Comparison of ENCODE assay signal across 8 mouse cellular contexts in genomic region chr2:151970191-151971172, GRCm38 (mm10). TPM values are rescaled to one million over a fixed set of nuclear protein-coding genes. Genes with fewer than 3 reads are reported as not detected.
DNase-seq lines count a peak whose midpoint lies in the region; ATAC-seq and TF ChIP-seq lines count a peak whose summit lies in the region.

No protein-coding gene starts in this region.

- TF ChIP-seq EP300 in stomach, postnatal 0 days (optimal IDR thresholded peaks at IDR 0.05), result no peak

- WGBS in forebrain, embryonic 16.5 days, result 42% methylated on average over 53 of the region's 53 CpGs
- WGBS in liver, embryonic 16.5 days (ENCODE audit: insufficient replicate concordance), result 46% methylated on average over 53 of the region's 53 CpGs
- WGBS in neural tube, embryonic 13.5 days, result 45% methylated on average over 53 of the region's 53 CpGs
- WGBS in stomach, postnatal 0 days, result 45% methylated on average over 53 of the region's 53 CpGs

- peak; percentile 92 for DNase-seq in CD4-positive, CD25-positive, alpha-beta regulatory T cell, adult 2 months (ENCODE audit: low read depth, low spot score)
- peak; percentile 80 to 85 for DNase-seq in heart, postnatal 14 days
- peak; percentile 87 to 90 for DNase-seq in kidney, postnatal 36 days
- peak; percentile 93 for DNase-seq in stomach, postnatal 0 days (ENCODE audit: low spot score)

- H3K36me3 ChIP-seq in forebrain, embryonic 16.5 days (ENCODE audit: control insufficient read depth, insufficient read depth), result no peaks in the 10 kb centered on the region
- no peaks in the 10 kb centered on the region for H3K36me3 ChIP-seq in liver, embryonic 16.5 days (ENCODE audit: control insufficient read depth, insufficient read depth)
- 0 out of 2 replicates have a peak, but pooled peaks cover 11% of the 10 kb centered on the region for H3K36me3 ChIP-seq in neural tube, embryonic 13.5 days
- H3K36me3 ChIP-seq in stomach, postnatal 0 days (ENCODE audit: control insufficient read depth, insufficient read depth, low read length), result peaks cover 8% of the 10 kb centered on the region; the same call in 1 of the 2 replicates

- H3K4me3 ChIP-seq in brown adipose tissue, adult 24 weeks (ENCODE audit: insufficient read depth, low read depth, low read length), result peak overlapping the region; percentile 40
- H3K4me3 ChIP-seq in forebrain, embryonic 16.5 days (replicated peaks; ENCODE audit: low read length), result peak overlapping the region; percentile 54
- H3K4me3 ChIP-seq in liver, embryonic 16.5 days (ENCODE audit: low read depth, low read length), result no peak overlapping the region
- peak overlapping the region; percentile 48 for H3K4me3 ChIP-seq in neural tube, embryonic 13.5 days
- peak overlapping the region; percentile 1 for H3K4me3 ChIP-seq in stomach, postnatal 0 days (ENCODE audit: low read depth, low read length)

- no peaks in the 10 kb centered on the region for H3K27me3 ChIP-seq in forebrain, embryonic 16.5 days (replicated peaks; ENCODE audit: control insufficient read depth, insufficient read depth, low read length)
- peaks cover 18% of the 10 kb centered on the region for H3K27me3 ChIP-seq in liver, embryonic 16.5 days (ENCODE audit: control insufficient read depth, insufficient read depth, low read depth, low read length)
- 0 out of 2 replicates have a peak, but pooled peaks cover 3% of the 10 kb centered on the region for H3K27me3 ChIP-seq in neural tube, embryonic 13.5 days
- no peaks in the 10 kb centered on the region for H3K27me3 ChIP-seq in stomach, postnatal 0 days (ENCODE audit: control insufficient read depth, insufficient read depth, low read length)

- peak overlapping the region; percentile 82 for H3K4me2 ChIP-seq in forebrain, embryonic 16.5 days (ENCODE audit: low read length)
- 0 out of 2 replicates have a peak overlapping the region, but pooled peaks have one; percentile 37 for H3K4me2 ChIP-seq in liver, embryonic 16.5 days (ENCODE audit: low read depth, low read length)
- H3K4me2 ChIP-seq in neural tube, embryonic 13.5 days, result peak overlapping the region; percentile 77
- H3K4me2 ChIP-seq in stomach, postnatal 0 days (replicated peaks; ENCODE audit: low read depth), result peak overlapping the region; percentile 49

- TF ChIP-seq CTCF in stomach, postnatal 0 days (IDR thresholded peaks at IDR 0.05; ENCODE audit: low read depth), result no peak; the same call in 1 of the 2 replicates

- H3K27ac ChIP-seq in brown adipose tissue, adult 24 weeks (replicated peaks; ENCODE audit: low read depth, low read length), result no peak overlapping the region
- peak overlapping the region; percentile 87 for H3K27ac ChIP-seq in forebrain, embryonic 16.5 days (ENCODE audit: low read length)
- H3K27ac ChIP-seq in liver, embryonic 16.5 days (ENCODE audit: low read length), result no peak overlapping the region
- H3K27ac ChIP-seq in neural tube, embryonic 13.5 days (replicated peaks), result peak overlapping the region; percentile 93
- H3K27ac ChIP-seq in stomach, postnatal 0 days (replicated peaks), result peak overlapping the region; percentile 37

- intact Hi-C loops in heart, postnatal 14 days (cut with DNase I), result no loop called here

- peaks cover 14% of the 10 kb centered on the region for H3K4me1 ChIP-seq in brown adipose tissue, adult 24 weeks (ENCODE audit: control insufficient read depth, insufficient read depth, insufficient read length, low read length)
- H3K4me1 ChIP-seq in forebrain, embryonic 16.5 days (replicated peaks; ENCODE audit: control insufficient read depth, insufficient read depth, low read length), result peaks cover 70% of the 10 kb centered on the region
- peaks cover 40% of the 10 kb centered on the region for H3K4me1 ChIP-seq in liver, embryonic 16.5 days (ENCODE audit: control insufficient read depth, low read depth, low read length)
- H3K4me1 ChIP-seq in neural tube, embryonic 13.5 days (replicated peaks), result peaks cover 85% of the 10 kb centered on the region
- H3K4me1 ChIP-seq in stomach, postnatal 0 days (replicated peaks; ENCODE audit: control insufficient read depth, insufficient read depth), result peaks cover 8% of the 10 kb centered on the region

- H3K9ac ChIP-seq in forebrain, embryonic 16.5 days (replicated peaks; ENCODE audit: low read depth, low read length), result peak overlapping the region; percentile 89
- H3K9ac ChIP-seq in liver, embryonic 16.5 days (ENCODE audit: low read depth, low read length), result no peak overlapping the region
- H3K9ac ChIP-seq in neural tube, embryonic 13.5 days, result peak overlapping the region; percentile 86
- H3K9ac ChIP-seq in stomach, postnatal 0 days (ENCODE audit: low read length), result no peak overlapping the region

- ATAC-seq in forebrain, embryonic 16.5 days, result peak; percentile 92
- ATAC-seq in liver, embryonic 16.5 days (ENCODE audit: low read depth), result peak; percentile 76
- ATAC-seq in neural tube, embryonic 13.5 days (ENCODE audit: low read depth), result peak; percentile 85
- ATAC-seq in stomach, postnatal 0 days (ENCODE audit: low FRiP score, low TSS enrichment), result peak; percentile 85

- H3K9me3 ChIP-seq in forebrain, embryonic 16.5 days (ENCODE audit: control insufficient read depth, low read length), result no peaks in the 10 kb centered on the region
- H3K9me3 ChIP-seq in liver, embryonic 16.5 days (replicated peaks; ENCODE audit: control insufficient read depth, low read length), result no peaks in the 10 kb centered on the region
- H3K9me3 ChIP-seq in neural tube, embryonic 13.5 days, result no peaks in the 10 kb centered on the region
- H3K9me3 ChIP-seq in stomach, postnatal 0 days (ENCODE audit: control insufficient read depth, low read length), result no peaks in the 10 kb centered on the region

RNA-seq across cellular contexts. Expression of gene Fam110a, which starts 9.5 kb away (rescaled TPM):
- 1.7 and 2.6 TPM in 2 replicates for polyA plus RNA-seq in brown adipose tissue, adult 24 weeks (2012; ENCODE audit: insufficient read depth, insufficient read length, missing spikeins)
- polyA plus RNA-seq in forebrain, embryonic 16.5 days (2015; fragmentation: Nextera tagmentation; extraction: Ambion mirVana), result 66.5 and 69.2 TPM in 2 replicates
- total RNA-seq in heart, postnatal 14 days (2021), result 1 to 10 TPM; 5.2 to 5.6 TPM
- 9.2 and 9.6 TPM in 2 replicates for polyA plus RNA-seq in liver, embryonic 16.5 days (2015; fragmentation: Nextera tagmentation; extraction: Ambion mirVana)
- 48.1 and 52.1 TPM in 2 replicates for polyA plus RNA-seq in neural tube, embryonic 13.5 days (2015; fragmentation: Nextera tagmentation; extraction: Ambion mirVana)
- polyA plus RNA-seq in stomach, postnatal 0 days (2015; fragmentation: Nextera tagmentation; extraction: Ambion mirVana), result 29.9 and 33.7 TPM in 2 replicates

RNA-seq across cellular contexts. Expression of gene Slc52a3, which starts 25.8 kb away (rescaled TPM):
- polyA plus RNA-seq in brown adipose tissue, adult 24 weeks (2012; ENCODE audit: insufficient read depth, insufficient read length, missing spikeins), result 0.42 TPM in 1 of 2 replicates, not detected in the other
- 1.5 and 1.9 TPM in 2 replicates for polyA plus RNA-seq in forebrain, embryonic 16.5 days (2015; fragmentation: Nextera tagmentation; extraction: Ambion mirVana)
- 1 to 10 TPM; 1.8 to 2.0 TPM for total RNA-seq in heart, postnatal 14 days (2021)
- 1.1 and 1.4 TPM in 2 replicates for polyA plus RNA-seq in liver, embryonic 16.5 days (2015; fragmentation: Nextera tagmentation; extraction: Ambion mirVana)
- polyA plus RNA-seq in neural tube, embryonic 13.5 days (2015; fragmentation: Nextera tagmentation; extraction: Ambion mirVana), result 0.99 and 1.1 TPM in 2 replicates
- polyA plus RNA-seq in stomach, postnatal 0 days (2015; fragmentation: Nextera tagmentation; extraction: Ambion mirVana), result 22.2 and 24.9 TPM in 2 replicates

RNA-seq across cellular contexts. Expression of gene Angpt4, which starts 59.5 kb away (rescaled TPM):
- polyA plus RNA-seq in brown adipose tissue, adult 24 weeks (2012; ENCODE audit: insufficient read depth, insufficient read length, missing spikeins), result 0.96 TPM in 1 of 2 replicates, not detected in the other
- 0.10 and 0.14 TPM in 2 replicates for polyA plus RNA-seq in forebrain, embryonic 16.5 days (2015; fragmentation: Nextera tagmentation; extraction: Ambion mirVana)
- under 1 TPM in 1 of 2 experiments, not detected in 1; 0.10 TPM for total RNA-seq in heart, postnatal 14 days (2021)
- 0.06 and 0.11 TPM in 2 replicates for polyA plus RNA-seq in liver, embryonic 16.5 days (2015; fragmentation: Nextera tagmentation; extraction: Ambion mirVana)
- 0.63 and 0.81 TPM in 2 replicates for polyA plus RNA-seq in neural tube, embryonic 13.5 days (2015; fragmentation: Nextera tagmentation; extraction: Ambion mirVana)
- polyA plus RNA-seq in stomach, postnatal 0 days (2015; fragmentation: Nextera tagmentation; extraction: Ambion mirVana), result 0.42 and 0.45 TPM in 2 replicates

Comparison
In these comparisons a context has a peak if more than half of its experiments do, and no peak if none do; other contexts are left out.
1. H3K27ac ChIP-seq: peak in forebrain, embryonic 16.5 days (single experiment), neural tube, embryonic 13.5 days (single experiment) and stomach, postnatal 0 days (single experiment); none in brown adipose tissue, adult 24 weeks (single experiment) and liver, embryonic 16.5 days (single experiment).
2. H3K9ac ChIP-seq: peak in forebrain, embryonic 16.5 days (single experiment) and neural tube, embryonic 13.5 days (single experiment); none in liver, embryonic 16.5 days (single experiment) and stomach, postnatal 0 days (single experiment).
3. Peak in every context shown above with its lines, with median percentiles within 50 percentile points of each other: DNase-seq, ATAC-seq and H3K4me2 ChIP-seq.